Mouse (Mus musculus): Measurements from ENCODE around the gene Pacrg.

Gene Pacrg

DNA sequence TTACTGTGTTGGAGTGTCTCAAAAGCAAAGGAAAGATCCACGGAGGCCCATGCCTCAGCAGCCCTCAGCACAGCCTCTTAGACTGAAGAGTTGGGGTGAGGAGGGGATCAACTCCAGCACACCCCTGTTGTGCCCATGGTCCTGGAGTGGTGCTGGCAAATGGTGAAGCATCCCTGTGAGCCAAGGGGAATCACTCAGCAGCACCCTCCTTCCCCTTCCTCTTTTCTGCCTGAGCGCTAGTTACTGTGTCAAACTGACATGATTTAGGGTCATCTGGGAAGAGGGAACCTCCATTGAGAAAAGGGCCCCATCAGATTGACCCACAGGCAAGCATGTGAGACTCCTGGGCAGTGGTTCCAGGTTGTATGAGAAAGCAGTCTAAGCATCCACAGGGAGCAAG, 299.3 kb downstream of the Pacrg start:
- DNase-seq, result no peak

- DNase-seq, result no peak
Observed at GRCm38 (mm10) chr17:10534206-10534605, 305.9 kb downstream of the Pacrg start.

- DNase-seq, result no peak
Observed at GRCm38 (mm10) chr17:10533461-10533860, 306.6 kb downstream of the Pacrg start.

DNA sequence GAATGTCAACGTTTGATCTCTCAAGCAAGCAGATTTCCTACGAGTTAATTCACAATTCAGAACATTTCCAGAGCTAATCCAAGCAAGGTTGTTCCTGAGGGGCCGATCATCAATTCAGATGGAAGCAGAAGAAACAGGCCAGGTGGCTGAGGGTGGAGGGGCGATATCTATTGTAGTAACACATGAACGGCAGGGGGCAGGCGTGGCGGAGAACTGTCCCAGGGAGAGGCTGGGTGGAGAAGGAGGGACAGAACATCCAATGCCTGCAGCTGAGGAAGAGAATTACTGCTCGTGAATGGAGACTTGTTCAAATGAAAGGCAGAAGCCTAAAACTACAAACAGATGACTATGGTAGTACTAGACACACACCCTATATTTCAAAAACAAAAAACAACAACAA, 309.1 kb downstream of the Pacrg start:
- DNase-seq, result peak; percentile 19

- DNase-seq, result no peak
Observed at GRCm38 (mm10) chr17:10529329-10529955, 310.7 kb downstream of the Pacrg start.

DNA sequence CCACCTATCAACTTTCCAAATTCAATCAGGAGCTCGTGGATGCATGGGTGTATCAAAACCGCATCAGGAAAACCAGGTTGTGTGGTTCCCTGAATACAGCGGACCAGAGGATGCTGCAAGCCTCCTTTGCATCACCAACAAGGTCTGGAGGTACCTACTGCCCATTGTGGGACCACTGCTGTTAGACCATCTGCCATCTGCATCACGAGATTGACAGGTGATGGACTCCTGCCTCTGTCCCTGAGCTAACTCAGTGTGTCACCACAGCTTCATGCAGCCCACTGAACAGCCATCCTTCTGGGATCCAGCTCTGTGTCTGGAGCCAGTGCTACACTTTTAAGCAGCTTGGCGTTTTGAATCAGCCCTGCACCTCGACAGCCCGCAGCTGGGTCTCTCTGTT, 318.8 kb downstream of the Pacrg start:
- no peak for DNase-seq

GRCm38 (mm10) chr17:10519506-10520155, 320.5 kb downstream of the Pacrg start:
- no peak for DNase-seq

DNA sequence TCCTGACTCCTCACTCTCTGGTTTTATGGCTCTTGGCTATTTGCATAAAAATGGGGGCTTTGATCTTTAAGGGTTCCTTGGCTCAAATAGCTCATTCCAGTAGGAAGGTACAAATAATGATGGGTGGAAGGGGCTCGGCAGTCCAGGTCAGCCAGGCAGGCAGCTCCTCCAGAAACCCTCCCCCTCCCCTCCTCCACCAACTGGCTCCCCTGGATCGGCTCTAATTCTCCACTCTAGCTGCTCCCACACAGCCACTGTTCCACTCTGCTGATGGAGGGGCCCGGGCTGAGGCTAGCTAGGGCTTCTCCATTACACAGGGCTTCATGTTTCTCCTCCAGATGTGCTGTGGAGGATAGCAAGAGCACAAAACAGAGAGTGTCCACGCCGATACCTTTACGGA, 325.3 kb downstream of the Pacrg start:
- no peak for DNase-seq

- no peak for DNase-seq
Observed at GRCm38 (mm10) chr17:10510913-10511759, 329.0 kb downstream of the Pacrg start.

DNA sequence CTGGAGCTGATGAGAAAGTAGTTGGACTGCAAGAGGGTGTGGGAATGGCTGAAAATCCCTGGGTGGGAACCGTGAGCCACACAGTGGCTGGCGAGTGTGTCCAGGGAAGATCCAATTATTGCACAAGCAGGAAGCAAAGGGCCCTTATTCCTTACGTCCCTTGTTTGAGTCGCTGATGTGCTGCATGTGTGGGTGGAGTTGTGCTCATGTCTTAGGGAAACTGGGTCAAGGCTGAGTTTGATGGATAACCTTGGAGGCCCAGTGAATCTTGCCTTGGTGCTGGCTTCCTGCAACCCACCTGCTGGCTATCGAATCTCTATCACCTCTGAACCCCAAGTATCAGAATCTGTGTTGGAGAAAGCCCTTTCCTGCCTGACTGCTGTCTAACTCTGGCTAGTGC, 329.6 kb downstream of the Pacrg start:
- DNase-seq, result no peak

DNA sequence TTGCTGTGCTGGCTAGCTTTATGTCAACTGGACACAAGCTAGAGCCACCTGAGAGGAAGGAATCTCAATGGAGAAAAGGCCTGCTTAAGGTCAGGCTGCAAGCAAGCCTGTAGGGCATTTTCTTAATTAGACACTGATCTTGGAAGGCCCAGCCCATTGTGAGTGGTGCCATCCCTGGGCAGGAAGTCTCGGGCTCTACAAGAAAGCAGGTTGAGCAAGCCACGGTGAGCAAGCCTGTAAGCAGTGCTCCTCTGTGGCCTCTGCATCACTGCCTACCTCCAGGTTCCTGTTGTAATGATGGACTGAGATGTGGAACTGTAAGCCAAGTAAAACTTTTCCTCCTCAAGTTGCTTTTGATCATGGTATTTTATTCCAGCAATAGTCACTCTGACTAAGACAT, 332.0 kb downstream of the Pacrg start:
- no peak for DNase-seq

GRCm38 (mm10) chr17:10507466-10507865, 332.6 kb downstream of the Pacrg start:
- DNase-seq, result no peak

DNA sequence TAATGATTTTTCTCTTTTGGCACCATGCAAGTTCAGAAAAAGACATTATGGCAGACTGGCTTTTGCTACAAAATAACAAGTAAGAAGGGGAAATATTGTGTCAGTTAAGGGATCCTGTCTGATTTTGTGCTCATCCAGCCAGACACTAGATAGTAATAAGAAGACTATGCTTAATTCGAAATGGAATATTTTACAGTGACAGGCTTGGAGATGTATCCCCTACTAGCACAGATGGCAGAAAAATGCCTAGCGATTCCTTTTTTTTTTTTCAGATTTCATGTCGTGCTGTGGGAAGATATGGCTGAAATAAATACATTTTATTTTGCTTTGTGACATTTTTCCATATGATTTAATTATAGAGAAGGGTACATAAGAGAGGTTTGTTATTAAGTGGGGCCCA, 333.2 kb downstream of the Pacrg start:
- DNase-seq, result no peak

- no peak for DNase-seq
Observed at GRCm38 (mm10) chr17:10501439-10501838, 338.7 kb downstream of the Pacrg start.

DNA sequence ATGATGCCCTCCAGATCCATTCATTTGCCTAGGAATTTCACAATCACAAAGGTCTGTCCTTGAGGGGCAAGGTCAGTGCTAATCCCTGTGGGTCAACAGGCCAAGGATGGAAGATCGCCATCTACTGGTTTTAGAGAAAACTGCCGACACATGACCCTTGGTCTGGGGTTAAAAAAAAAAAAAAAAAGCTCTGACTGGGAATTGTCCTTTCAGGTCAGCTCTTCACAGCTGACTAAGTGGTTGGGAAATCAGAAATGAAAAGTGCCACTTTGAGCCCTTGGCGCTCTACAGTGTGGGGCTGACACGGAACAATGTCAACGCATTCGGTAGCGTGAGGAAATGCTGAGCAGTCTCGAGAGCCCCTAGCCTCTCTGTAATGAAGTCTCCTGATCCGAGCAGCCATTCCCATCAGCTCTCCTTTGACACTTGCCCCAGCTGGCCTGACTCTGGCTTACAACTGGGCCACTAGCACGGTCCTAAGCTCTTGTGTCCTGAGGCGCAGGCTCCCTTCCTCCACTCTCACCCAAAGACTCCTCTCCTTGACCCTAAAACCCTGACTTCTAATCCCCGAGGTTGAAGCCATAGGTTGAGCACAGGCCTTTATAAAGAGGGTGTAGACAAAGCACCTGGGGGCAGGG, 339.2 kb downstream of the Pacrg start:
- no peak for DNase-seq

- no peak for DNase-seq
Observed at GRCm38 (mm10) chr17:10498935-10499655, 341.0 kb downstream of the Pacrg start.

DNA sequence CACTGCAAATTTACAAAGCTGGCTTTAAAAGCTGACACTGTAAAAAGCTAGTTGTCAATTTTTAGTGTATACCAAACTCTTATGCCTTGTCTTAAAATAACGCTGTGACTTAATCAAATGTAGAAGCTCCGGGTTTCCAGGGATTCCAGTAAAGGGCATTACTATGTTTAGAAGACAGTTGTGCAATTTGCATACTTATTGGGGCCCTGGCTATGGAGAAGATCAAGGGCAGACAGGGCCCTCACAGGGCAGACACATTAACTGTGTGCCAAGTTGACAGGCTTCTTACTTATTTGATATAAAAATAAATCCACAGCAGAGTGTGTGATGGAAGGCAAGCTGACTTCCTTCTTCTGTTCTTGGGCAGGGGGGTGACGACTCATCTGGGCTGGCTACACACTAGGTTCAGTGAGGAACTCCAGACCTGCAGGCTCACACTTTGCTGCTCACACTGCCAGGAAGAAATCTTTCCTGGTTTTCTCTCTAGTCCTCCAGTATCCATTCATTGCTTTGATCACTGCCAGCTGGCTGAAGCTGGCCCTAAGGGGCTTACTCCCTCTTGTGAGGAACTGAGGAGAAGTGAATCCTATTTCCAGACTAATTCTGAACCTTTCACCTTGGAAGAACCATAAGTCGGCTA, 342.2 kb downstream of the Pacrg start:
- DNase-seq, result no peak

DNA sequence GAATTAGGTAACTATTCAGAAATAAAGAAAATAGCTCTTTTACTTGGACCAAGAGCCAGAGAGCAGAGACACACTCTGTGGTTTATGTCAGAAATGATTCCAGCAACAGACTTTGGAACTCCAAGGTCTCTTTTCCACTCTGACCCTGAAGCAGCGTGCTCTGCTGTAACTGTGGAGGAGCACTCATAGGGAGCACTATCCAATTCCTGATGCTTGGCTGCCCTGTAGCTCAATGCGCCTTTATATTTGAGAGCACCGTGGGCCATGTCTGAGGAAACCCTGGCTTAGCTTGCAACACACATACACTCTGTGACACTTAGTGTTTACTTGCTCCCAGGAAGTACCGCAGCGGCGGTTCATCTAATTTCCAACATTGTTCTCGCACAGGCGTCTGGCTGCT, 344.0 kb downstream of the Pacrg start:
- DNase-seq, result no peak

- DNase-seq, result no peak
Observed at GRCm38 (mm10) chr17:10495588-10495987, 344.5 kb downstream of the Pacrg start.

DNA sequence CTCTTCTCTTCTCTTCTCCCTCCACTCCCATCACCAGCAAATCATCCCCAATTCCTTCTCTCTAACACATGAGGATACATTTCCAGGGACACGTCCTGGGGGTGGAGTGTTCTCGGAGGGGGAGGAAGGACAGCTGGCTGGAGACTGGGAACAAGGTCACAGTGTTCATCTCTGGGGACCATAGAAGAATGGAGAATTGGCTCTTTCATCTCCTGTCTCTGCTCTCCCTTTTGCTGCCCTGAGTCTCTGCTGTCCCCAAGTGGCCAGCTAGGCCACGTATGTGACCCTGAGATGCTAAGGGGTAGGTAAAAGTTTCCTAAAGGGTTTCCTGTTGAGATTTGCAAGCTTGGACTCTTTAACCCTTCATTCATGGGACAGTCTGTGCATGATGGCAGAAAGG, 347.0 kb downstream of the Pacrg start:
- no peak for DNase-seq

- DNase-seq, result no peak
Observed at GRCm38 (mm10) chr17:10490374-10491169, 349.5 kb downstream of the Pacrg start.

Measured in thymus, postnatal 25 days (tissue).